Comparison of ENCODE assay signal across 17 mouse cellular contexts in genomic region chr2:158519071-158519470, GRCm38 (mm10). TPM values are rescaled to one million over a fixed set of nuclear protein-coding genes. Genes with fewer than 3 reads are reported as not detected.
"Had no signal": no experiment of that assay in that cellular context is flagged by ENCODE, and none has a peak within 500 bp of the region (broad histone marks: within the 10 kb centered on the region; RNA-seq: fewer than 3 reads in every experiment).

No protein-coding gene starts in this region.

- DNase-seq: kidney, adult 18-20 months; kidney, postnatal 10 days; left cerebral cortex, postnatal 4 days; midbrain, embryonic 14.5 days; right cerebral cortex, postnatal 4 days; spleen, adult 18-20 months; thymus, adult 2 months; thymus, postnatal 25 days had no signal

- H3K36me3 ChIP-seq: limb, embryonic 13.5 days; liver, embryonic 15.5 days; midbrain, embryonic 10.5 days had no signal

- H3K9ac ChIP-seq: limb, embryonic 13.5 days; liver, embryonic 15.5 days had no signal

- H3K27me3 ChIP-seq: limb, embryonic 13.5 days; liver, embryonic 15.5 days had no signal

- H3K27ac ChIP-seq: limb, embryonic 13.5 days; liver, embryonic 15.5 days; midbrain, embryonic 10.5 days had no signal

- H3K4me3 ChIP-seq: limb, embryonic 13.5 days; liver, embryonic 15.5 days; midbrain, embryonic 10.5 days; myocyte had no signal

- H3K4me1 ChIP-seq: limb, embryonic 13.5 days; liver, embryonic 15.5 days had no signal

- H3K9me3 ChIP-seq: liver, embryonic 15.5 days; midbrain, embryonic 10.5 days had no signal

- H3K4me2 ChIP-seq: limb, embryonic 13.5 days; liver, embryonic 11.5 days; liver, embryonic 15.5 days had no signal

RNA-seq across cellular contexts. Expression of gene Arhgap40, which starts 6.5 kb away (rescaled TPM):
- polyA plus RNA-seq: large intestine, adult 2 months; liver, embryonic 11.5 days; lung, embryonic 16.5 days; myocyte; neural tube, embryonic 11.5 days had no signal

RNA-seq across cellular contexts. Expression of gene Adig, which starts 16.7 kb away (rescaled TPM):
- polyA plus RNA-seq: kidney, embryonic 14.5 days; liver, embryonic 11.5 days; liver, embryonic 15.5 days; lung, embryonic 16.5 days; midbrain, embryonic 10.5 days; midbrain, embryonic 14.5 days; myocyte; neural tube, embryonic 11.5 days had no signal
